Mouse (Mus musculus): ENCODE results near the gene Rexo1.

DNA sequence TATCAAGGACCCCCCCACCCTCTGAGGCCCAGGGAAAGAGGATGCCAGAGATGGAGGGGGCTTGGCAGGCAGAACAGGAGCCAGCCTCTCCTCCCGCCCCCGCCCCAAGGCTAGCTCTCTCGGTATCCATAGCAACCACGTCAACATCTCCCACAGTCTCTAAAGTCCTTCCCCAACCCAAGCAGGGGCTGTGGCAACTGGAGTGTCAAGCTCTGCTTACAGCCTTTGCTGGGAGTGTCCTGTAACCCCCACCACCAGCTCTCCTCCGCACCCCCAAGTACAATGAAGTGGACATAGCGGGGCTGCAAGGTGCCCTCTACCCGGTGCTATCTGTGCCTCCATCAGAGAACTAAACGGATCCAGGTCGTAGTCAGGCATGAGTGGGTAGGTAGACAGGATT lies 12.6 kb upstream of the Rexo1 start:
- TF ChIP-seq CTCF (IDR thresholded peaks at IDR 0.05; ENCODE audit: low read depth) (no peak), EP300 (IDR thresholded peaks at IDR 0.05; ENCODE audit: low read depth) (no peak)
